Mouse (Mus musculus): ENCODE measurements around the gene Stxbp5l.
"Not testable (repeated sequence)": the region's sequence is repeated elsewhere in the genome, so short reads cannot be mapped to it uniquely, and the experiment has no call there.

Gene Stxbp5l

GRCm38 (mm10) chr16:37384821-37385344 lies at the start of gene Stxbp5l:
TSS of gene Stxbp5l (minus strand) at chr16:37384962.
- peak; percentile 92 for DNase-seq (ENCODE audit: low read depth, low spot score)

DNA sequence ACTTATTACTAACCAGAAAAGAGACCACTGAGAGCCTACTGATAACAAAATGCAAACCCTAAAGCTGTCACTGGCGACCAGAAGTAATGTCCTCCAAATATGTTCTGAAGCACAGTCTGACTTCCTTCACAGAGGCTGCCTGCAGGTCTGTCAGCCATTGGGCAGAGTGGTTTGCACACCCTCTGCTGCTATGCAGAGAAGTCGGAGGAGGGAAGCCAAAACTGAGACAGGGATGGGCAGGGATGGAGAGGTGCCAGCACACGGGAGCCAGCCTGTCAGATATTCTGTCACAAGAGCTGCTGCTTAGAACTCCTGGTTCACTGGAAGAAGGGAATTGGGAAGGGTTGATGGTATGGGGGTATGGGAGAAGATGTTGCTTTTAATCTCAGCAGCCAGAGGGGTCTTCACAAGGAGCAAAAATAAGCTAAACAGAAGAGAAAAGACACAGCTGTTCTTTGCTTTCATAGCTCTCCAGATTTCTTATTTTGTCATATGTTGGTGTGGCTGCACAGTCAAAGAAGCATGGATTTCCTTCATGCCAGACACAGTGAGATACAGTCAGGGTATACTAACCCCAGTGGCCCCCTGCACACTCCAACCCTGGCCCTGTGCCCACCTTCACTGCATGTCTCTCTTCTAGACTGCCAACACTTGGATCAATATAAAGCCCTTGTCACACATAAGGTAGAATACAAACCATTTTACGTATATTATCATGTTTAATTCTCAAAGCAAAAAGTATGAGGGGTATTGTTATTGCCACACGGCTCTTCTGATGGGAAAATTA lies 48.8 kb upstream of the Stxbp5l start:
- no peak for DNase-seq (ENCODE audit: low read depth, low spot score)

DNA sequence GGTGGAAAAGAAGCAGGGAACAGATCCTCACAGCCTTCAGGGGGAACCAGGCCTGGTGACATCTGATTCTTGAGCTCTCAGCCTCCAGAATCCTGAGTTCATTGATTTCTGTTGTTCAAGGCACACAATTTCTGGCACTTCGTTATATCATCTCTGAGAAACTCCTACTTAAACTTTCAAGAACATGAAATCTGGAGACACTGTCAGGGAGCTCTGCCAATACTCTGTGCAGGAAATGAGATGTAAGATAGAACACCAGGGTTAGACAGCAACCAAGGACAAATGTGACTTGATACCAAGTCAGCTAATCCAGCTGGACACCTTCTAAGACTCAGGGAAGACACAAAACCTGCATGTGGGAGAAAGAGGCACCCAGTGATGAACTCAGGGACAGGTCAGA lies 40.7 kb upstream of the Stxbp5l start:
- no peak for DNase-seq (ENCODE audit: low read depth, low spot score)

GRCm38 (mm10) chr16:37422874-37423273 lies 38.1 kb upstream of the Stxbp5l start:
- no peak for DNase-seq (ENCODE audit: low read depth, low spot score)

- DNase-seq (ENCODE audit: low read depth, low spot score): no peak
Measured at GRCm38 (mm10) chr16:37421851-37422250, 37.1 kb upstream of the Stxbp5l start.

GRCm38 (mm10) chr16:37420512-37420911 lies 35.8 kb upstream of the Stxbp5l start:
- DNase-seq (ENCODE audit: low read depth, low spot score): no peak

DNA sequence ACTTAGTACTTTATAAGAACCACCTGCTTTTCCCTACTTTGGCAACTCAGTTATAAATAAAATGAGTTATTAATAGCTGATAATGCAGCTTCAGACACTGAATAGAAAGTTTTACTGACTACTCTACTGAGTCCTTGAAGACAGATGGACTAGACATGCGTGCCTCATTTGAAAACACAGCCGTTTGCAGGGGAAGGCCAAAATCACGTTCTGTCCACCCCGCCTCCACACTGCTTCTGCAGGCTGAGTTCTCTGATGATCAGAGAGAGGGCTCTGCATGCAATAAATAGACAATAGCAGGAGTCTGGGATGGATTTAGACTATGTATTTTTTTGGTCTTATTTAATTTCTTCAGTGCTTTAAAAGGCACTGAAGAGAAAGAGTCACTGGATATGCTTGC lies 20.8 kb upstream of the Stxbp5l start:
- no peak for DNase-seq (ENCODE audit: low read depth, low spot score)

- peak; percentile 23 for DNase-seq (ENCODE audit: low read depth, low spot score)
Measured at GRCm38 (mm10) chr16:37404922-37405321, 20.2 kb upstream of the Stxbp5l start.

GRCm38 (mm10) chr16:37389964-37390363 lies 5.2 kb upstream of the Stxbp5l start:
- DNase-seq (ENCODE audit: low read depth, low spot score): no peak

GRCm38 (mm10) chr16:37389201-37389905 lies 4.6 kb upstream of the Stxbp5l start:
- no peak for DNase-seq (ENCODE audit: low read depth, low spot score)

- DNase-seq (ENCODE audit: low read depth, low spot score): peak; percentile 54
Measured at GRCm38 (mm10) chr16:37384369-37384768, 393 bp downstream of the Stxbp5l start.

GRCm38 (mm10) chr16:37383426-37383825 lies 1.3 kb downstream of the Stxbp5l start:
- DNase-seq (ENCODE audit: low read depth, low spot score): no peak

GRCm38 (mm10) chr16:37372716-37373115 lies 12.0 kb downstream of the Stxbp5l start:
- no peak for DNase-seq (ENCODE audit: low read depth, low spot score)

- DNase-seq (ENCODE audit: low read depth, low spot score): no peak
Measured at GRCm38 (mm10) chr16:37367426-37367825, 17.3 kb downstream of the Stxbp5l start.

DNA sequence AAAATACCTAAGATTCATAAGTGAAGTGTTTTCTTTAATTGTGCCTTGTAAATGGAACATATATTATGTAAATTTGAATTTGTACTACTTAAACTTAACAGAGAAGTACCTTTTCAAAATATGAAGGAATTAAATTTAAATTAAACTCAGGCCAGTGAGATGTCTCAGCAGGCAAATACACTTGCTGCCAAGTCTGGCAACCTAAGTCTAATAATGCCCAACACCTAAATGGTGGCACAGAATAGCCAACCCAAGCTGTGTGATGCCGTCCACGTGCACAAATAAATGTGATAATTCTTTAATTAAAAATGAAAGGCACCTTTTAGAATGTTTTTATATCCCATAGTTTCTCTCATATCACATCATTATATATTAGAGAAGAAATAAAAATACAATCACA lies 20.8 kb downstream of the Stxbp5l start:
- DNase-seq (ENCODE audit: low read depth, low spot score): no peak

DNA sequence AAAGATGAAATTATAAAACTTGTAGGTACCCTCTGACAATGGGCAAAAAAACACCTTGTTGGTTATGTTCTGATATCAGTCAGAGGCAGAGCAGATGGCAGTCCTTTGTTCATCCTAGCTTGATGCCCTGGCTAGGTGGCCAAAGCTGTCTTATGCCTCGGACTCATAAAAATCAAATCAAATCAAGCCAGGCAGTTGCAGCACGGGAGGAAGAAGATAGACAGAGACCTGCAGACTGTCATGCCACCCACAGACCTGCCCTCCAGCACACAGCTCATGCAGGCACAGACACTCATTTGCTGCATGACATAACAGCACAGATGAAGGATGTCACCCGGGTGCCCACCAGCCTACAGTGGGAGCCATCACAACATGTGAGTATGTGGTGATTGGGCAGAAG lies 29.1 kb downstream of the Stxbp5l start:
- DNase-seq (ENCODE audit: low read depth, low spot score): no peak

GRCm38 (mm10) chr16:37347092-37347491 lies 37.7 kb downstream of the Stxbp5l start:
- peak; percentile 30 for DNase-seq (ENCODE audit: low read depth, low spot score)

DNA sequence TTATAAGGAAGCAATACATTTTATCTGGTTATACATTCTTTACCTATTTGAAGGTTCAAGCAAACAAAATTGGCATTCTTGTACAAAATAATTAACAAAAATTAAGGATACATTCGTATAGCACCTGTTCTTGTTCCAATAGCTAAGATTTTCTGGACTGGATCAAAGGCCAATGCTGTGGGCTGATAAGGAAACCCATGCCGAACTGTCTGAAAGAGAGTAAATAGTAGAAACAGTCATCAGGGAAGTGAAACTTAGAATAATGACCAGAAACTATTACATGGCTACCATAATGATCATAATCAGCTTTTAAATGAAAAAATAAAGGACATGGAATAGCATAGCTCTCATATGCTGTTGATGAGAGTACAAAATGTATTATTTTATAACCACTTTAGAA lies 39.8 kb downstream of the Stxbp5l start:
- DNase-seq (ENCODE audit: low read depth, low spot score): no peak

DNA sequence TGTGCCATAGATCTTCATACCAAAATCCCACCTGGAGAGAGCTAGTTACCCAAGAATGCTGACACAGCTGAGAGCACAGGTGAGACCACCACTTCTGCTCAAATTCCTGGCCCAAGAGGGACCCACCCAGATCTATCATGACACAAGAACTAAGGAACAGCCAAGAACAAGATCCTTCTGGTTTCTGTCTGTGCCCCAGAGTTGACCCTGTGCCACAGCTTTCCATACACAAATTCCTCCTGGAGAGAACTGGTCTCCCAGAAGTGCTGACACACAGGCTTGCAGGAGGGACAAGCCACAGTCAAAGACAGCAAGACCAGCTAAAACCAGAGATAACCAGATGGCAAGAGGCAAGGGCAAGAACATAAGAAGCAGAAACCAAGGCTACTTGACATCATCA lies 43.3 kb downstream of the Stxbp5l start:
- DNase-seq (ENCODE audit: low read depth, low spot score): not testable (repeated sequence)

DNA sequence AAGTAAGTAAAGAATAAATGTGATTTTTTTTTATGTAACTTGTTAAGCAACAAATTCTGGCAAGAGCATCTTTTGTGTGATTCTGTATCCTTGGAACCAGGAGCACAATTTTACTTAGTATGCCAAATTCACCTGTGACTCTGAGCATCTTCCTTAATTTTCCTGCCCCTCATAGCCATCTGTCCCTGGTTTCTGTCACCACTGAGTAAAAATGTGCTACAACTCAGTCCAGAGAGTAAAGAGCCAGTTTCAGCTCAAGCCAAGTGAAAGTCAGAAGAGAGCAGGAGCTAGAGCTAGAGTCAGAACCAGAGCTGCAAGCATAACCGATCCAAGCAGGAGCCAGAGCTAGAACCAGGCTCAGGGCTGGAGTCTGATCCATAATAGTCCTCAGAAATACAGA lies 46.6 kb downstream of the Stxbp5l start:
- DNase-seq (ENCODE audit: low read depth, low spot score): no peak

- DNase-seq (ENCODE audit: low read depth, low spot score): no peak
Measured at GRCm38 (mm10) chr16:37337529-37337928, 47.2 kb downstream of the Stxbp5l start.

GRCm38 (mm10) chr16:37304441-37304840 lies 80.3 kb downstream of the Stxbp5l start:
- DNase-seq (ENCODE audit: low read depth, low spot score): no peak

DNA sequence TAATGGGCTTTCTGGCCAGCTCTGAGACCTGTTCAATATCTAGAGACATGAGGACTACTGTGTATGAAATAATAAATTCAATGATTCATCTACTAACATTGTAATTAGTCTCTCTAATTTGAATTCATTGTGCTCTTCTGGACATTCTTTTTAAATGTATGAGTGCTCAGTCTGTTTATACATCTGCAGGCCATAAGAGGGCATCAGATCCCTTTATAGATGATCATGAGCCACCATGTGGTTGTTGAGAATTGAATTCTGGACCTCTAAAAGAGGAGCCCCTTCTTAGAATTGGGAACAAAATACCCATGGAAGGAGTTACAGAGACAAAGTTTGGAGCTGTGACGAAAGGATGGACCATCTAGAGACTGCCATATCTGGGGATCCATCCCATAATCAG lies 92.2 kb downstream of the Stxbp5l start:
- DNase-seq (ENCODE audit: low read depth, low spot score): peak; percentile 31
